Mouse (Mus musculus) left cerebral cortex, adult 2 months (tissue): ENCODE results near the gene RPS10-NUDT3. TPM values are rescaled to one million over a fixed set of nuclear protein-coding genes. Genes with fewer than 3 reads are reported as not detected.
A peak's percentile ranks its signal among the peaks of the same experiment; 100 is the strongest.

Experiments
- DNase-seq, 2 experiments: peaks; one replicate each; pipeline ENCODE4 v3.0.0; 2021 to 2022; ENCODE audit warnings: low spot score in 2 of 2, mixed read lengths in 1 of 2; ENCODE audit errors: extremely low spot score in 1 of 2
- H3K27ac ChIP-seq: fragments of 200-600 bp; 2 replicates; pipeline ENCODE4 v1.8.1; 2022
- H3K4me3 ChIP-seq: fragments of 200-600 bp; 2 replicates; pipeline ENCODE4 v1.8.1; 2022
- CTCF ChIP-seq: fragments of 200-600 bp; IDR thresholded peaks from 2 replicates; pipeline ENCODE4 v1.8.1; 2022; ENCODE audit warnings: antibody characterized with exemption, mild to moderate bottlenecking, moderate library complexity
- intact Hi-C: fragments of 180-260 bp; cut with DNase I; formaldehyde crosslinking; loops from one replicate; pipeline ENCODE4 v1.15.1; 2025
- total RNA-seq, 2 experiments: library from RNA; stranded (reverse); gene quantifications; 2 replicates each; pipeline ENCODE4 v1.2.3; 2021

RPS10-NUDT3 gene
- total RNA-seq, 2 experiments from 2014 or later: 2.0 TPM; not detected in 1

GRCm38 (mm10) chr17:27579816-27580215 lies 55.2 kb downstream of the RPS10-NUDT3 start:
- Histone ChIP-seq H3K27ac (peak overlapping the region; percentile 52; the same call in 1 of the 2 replicates), H3K4me3 (no peak overlapping the region)
- TF ChIP-seq CTCF: no peak
- DNase-seq: no peak
- intact Hi-C loops: loop anchor here (2.0 kb wide), 1 partner anchor 13 kb away; no protein-coding TSS in a partner anchor

DNA sequence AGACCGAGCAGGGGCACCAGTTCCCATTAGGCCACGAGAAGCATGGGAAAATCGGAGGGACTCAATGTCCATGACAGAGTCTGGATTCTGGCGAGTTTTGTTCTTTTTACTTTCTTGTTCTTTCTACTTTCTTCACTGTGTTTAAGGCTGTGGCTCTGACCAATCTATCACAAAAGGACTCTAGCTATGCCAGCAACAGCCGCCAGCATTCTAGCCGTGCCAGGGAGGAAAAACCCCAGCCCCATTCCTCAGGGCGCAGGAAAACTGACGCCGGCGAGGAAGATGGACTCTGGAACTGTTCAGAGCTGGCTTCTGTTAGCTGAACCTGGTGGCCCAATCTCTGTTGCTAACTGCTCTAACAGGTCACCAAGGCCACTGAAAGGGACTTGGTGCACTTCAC lies 56.5 kb downstream of the RPS10-NUDT3 start:
- H3K27ac ChIP-seq: no peak overlapping the region; the same call in none of the 2 replicates
- DNase-seq: no peak
- no peak for TF ChIP-seq CTCF
- no peak overlapping the region for H3K4me3 ChIP-seq
- intact Hi-C loops: no loop called here

DNA sequence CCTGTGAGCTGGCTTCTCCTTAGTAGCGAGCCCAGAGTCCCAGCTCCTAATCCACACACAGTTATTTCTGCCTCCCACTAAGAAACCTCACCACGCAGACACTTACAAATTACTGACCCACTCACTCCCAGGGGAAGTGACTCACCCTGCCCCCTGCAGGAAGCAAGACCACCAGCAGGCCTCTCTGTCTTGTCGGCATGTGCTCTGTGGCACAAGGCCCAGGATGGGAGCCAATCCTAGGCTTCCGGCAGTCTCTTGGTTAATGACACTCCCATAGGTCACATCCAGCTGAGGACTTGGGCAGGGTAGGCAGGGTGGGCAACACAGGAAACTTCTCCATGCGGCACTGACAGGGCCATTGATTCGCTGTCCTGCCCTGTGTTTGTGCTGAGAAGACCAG lies 57.6 kb downstream of the RPS10-NUDT3 start:
- Histone ChIP-seq H3K4me3 (no peak overlapping the region), H3K27ac (peak overlapping the region; percentile 42; the same call in 1 of the 2 replicates)
- intact Hi-C loops: no loop called here
- no peak for DNase-seq
- TF ChIP-seq CTCF: peak; percentile 18

GRCm38 (mm10) chr17:27576056-27576455 lies 59.0 kb downstream of the RPS10-NUDT3 start:
- no peak for TF ChIP-seq CTCF
- no peak for DNase-seq
- intact Hi-C loops: no loop called here
- Histone ChIP-seq H3K27ac (no peak overlapping the region; the same call in none of the 2 replicates), H3K4me3 (no peak overlapping the region)

GRCm38 (mm10) chr17:27575116-27575776 lies 59.8 kb downstream of the RPS10-NUDT3 start:
- intact Hi-C loops: no loop called here
- Histone ChIP-seq H3K27ac (peak overlapping the region; percentile 59), H3K4me3 (no peak overlapping the region)
- DNase-seq: no peak
- no peak for TF ChIP-seq CTCF

DNA sequence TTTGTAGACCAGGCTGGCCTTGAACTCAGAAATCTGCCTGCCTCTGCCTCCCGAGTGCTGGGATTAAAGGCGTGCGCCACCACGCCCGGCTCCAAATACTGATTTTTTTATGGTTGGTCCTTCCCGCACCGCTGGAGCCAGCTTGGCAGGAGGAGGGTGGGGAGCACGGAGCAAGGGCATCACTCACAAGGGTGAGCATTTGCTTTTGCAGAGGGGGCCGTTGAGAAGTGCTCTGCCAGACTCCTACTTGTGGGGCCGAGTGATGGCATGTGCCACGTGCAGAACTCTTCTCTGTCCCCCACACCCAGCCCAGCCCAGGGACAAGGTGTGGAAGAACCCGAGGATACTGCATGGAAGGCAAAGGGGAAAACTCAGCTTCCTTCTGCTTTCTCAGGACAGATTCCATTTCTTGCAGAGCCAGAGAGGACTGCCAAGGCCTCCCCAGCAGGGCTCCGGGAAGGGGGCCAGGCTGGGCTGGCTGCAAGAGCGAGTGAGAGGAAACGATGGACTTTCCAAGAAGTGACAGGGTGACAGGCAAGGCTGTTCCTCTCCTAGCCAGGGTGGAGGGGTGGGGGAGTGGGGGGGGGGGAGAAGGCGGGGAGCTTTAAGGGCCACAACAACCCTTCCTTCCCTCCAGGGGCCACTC lies 60.4 kb downstream of the RPS10-NUDT3 start:
- Histone ChIP-seq H3K27ac (peak overlapping the region; percentile 59), H3K4me3 (no peak overlapping the region)
- peak; percentile 64 to 67 for DNase-seq
- no peak for TF ChIP-seq CTCF
- intact Hi-C loops: no loop called here

DNA sequence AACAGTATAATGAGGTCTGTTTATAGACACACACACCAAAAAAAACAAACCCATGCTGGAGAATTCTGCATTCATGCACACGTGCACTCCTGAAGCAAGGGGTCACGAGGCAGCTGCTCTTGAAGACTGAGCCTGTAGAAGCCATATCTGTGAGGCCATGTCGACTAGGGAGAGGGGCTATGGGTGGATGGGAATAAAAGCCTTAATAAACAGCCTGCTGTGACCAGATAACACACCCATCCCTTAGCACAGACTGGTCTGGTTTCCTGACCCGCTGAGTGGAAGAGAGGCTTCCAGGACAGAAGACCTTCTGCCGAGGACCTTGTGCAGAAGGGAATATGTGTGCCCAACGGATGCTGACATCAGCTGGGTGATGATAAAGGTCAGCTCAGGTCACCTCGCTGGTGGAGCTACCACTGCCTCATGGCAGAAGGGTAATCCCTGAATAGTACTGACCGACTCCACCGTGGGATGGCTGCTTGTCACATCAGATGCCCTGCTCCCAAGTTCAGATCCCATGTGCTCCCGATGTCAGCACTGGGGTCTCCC lies 61.2 kb downstream of the RPS10-NUDT3 start:
- Histone ChIP-seq H3K4me3 (no peak overlapping the region), H3K27ac (no peak overlapping the region)
- no peak for TF ChIP-seq CTCF
- no peak for DNase-seq
- intact Hi-C loops: no loop called here

DNA sequence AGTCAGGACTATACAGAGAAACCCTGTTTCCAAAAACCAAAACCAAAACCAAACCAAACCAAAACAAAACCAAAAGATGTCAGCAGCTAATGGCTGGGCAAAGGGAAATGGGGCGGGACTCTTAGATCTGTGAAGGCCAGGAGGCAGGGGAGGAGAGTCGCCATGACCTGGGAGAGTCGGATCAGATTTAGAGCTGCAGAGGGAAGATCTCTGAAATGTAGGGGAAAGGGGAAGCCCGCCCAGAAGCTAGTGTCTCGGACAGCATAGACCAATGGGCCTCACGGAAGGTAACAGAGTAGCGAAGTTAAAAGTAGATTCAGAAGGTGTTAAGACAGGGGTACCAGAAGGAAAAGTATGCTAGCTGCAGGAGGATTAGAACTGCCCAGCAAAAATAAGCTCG lies 63.7 kb downstream of the RPS10-NUDT3 start:
- no peak overlapping the region for H3K27ac ChIP-seq

DNA sequence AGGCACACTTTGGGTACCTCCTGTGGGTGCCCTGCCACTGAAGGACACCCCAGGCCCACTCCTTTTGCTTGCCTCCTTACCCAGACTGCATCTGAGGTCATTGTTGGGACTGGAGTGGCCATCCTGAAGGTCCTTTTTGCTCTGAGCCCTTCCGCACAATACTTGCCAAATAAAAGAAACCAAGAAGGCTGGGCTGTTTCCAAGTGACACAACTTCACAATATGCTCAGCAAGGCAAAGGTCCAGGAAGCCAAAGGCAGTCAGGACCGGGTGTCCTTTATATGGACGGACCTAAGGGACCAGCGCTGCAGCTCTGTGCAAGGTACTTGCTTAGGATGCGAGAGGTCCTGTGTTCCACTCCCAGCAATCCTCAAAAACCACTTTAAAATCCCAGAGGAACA lies 66.8 kb downstream of the RPS10-NUDT3 start:
- no peak overlapping the region for H3K4me3 ChIP-seq
- no peak for DNase-seq
- no peak overlapping the region for H3K27ac ChIP-seq
- no peak for TF ChIP-seq CTCF
- intact Hi-C loops: no loop called here

More for the DNA sequence above, 63.7 kb downstream of the RPS10-NUDT3 start:
- H3K4me3 ChIP-seq: no peak overlapping the region
- DNase-seq: no peak
- TF ChIP-seq CTCF: no peak
- intact Hi-C loops: no loop called here

DNA sequence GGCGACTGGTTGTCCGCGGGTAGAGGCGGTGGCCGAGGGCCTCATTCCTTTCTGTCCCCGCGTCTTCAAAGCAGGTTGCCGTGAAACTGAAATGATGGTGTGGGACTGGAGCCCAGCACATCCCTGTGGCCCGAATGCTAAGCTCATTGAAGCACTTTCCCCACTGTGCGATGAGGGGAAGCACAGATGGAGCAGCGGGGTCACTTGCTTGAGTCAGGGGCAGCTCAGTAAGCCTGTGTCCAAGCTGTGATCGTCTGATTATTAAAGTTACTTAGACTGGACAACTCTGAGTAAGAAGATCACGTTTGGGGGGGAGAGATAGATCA lies 69.1 kb downstream of the RPS10-NUDT3 start:
- intact Hi-C loops: loop anchor here (1.0 to 2.0 kb wide), 4 partner anchors 15 to 63 kb away; partner anchors contain the start of gene Nudt3
- DNase-seq: no peak
- Histone ChIP-seq H3K4me3 (peak overlapping the region; percentile 76), H3K27ac (peak overlapping the region; percentile 64)
- no peak for TF ChIP-seq CTCF

DNA sequence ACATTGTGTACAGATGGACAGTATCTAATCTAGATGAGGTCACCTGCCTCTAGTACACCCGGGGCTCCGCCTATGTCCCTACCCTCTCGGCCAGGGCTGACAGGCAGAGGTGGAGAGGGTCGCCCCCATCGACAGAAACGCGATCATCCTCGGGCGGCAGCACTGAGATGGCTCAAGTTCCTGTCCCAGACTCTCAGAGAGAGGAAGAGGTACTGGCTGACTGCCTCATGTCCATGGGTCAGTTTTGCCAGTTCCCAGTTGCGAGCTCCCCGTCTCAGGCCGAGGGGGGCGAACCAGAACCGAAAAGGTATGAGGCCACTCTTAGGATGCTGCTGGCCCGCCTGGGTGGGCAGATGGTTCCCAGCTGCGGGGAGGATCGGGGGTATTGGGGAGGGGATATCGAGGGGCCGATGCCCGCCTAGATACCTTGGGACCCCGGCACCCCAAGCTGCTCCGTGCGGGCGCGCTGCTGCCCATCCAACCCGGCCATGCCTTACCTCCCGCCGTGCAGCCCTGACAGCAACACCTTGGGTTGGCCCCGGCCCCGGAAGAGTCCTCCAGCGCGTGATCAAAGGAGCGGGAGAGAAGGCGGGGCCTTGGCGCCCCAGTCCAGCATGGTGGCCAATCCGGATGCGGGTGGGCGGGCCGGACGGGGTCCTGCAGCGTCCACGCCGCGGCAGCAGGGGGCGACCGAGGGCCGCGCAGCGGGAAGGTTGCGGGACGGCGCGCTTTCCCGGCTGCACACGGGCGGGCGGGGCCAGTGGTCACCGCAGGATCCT lies 69.7 kb downstream of the RPS10-NUDT3 start, which contains the start of gene AI413582:
Gene AI413582, minus strand, starts transcription at position 594 of the 779 bp plus-strand sequence.
- Histone ChIP-seq H3K4me3 (peak within 1 kb of the TSS; percentile 76), H3K27ac (peak within 1 kb of the TSS; percentile 93)
- intact Hi-C loops: loop anchor here (1.0 to 2.0 kb wide), 3 partner anchors 31 to 64 kb away; partner anchors contain the start of gene Nudt3
- peak; percentile 97 to 99 for DNase-seq
- no peak; the same call in none of the 2 replicates for TF ChIP-seq CTCF
